Mouse (Mus musculus) left cerebral cortex, postnatal 10 days (tissue): ENCODE results near the gene Tgif1. TPM values are rescaled to one million over a fixed set of nuclear protein-coding genes. Genes with fewer than 3 reads are reported as not detected.

Experiments
- microRNA-seq: library from miRNA; unstranded; fragments of <30 nt; microRNA quantifications from one replicate; pipeline ENCODE4 v1.2.0, GENCODE M21; 2022
- total RNA-seq, 2 experiments: library from RNA; stranded (reverse); gene quantifications; 2 replicates each; pipeline ENCODE4 v1.2.3; 2021

Tgif1 gene
- total RNA-seq, 2 experiments from 2014 or later, result 2.2 to 2.6 TPM

Small RNA genes within 50 kb of the gene (microRNA-seq; reads per million reads assigned to microRNA genes)
- not detected for gene Mir1195

Other genes starting within 250 kb of the Tgif1 start
- gene Myom1, start 149.1 kb upstream of the Tgif1 start, total RNA-seq, result 1 to 10 TPM; 3.4 to 3.9 TPM
- gene Myl12a, start 149.3 kb upstream of the Tgif1 start, total RNA-seq, result 10 to 100 TPM; 45.1 to 47.8 TPM